In the genomic region with DNA sequence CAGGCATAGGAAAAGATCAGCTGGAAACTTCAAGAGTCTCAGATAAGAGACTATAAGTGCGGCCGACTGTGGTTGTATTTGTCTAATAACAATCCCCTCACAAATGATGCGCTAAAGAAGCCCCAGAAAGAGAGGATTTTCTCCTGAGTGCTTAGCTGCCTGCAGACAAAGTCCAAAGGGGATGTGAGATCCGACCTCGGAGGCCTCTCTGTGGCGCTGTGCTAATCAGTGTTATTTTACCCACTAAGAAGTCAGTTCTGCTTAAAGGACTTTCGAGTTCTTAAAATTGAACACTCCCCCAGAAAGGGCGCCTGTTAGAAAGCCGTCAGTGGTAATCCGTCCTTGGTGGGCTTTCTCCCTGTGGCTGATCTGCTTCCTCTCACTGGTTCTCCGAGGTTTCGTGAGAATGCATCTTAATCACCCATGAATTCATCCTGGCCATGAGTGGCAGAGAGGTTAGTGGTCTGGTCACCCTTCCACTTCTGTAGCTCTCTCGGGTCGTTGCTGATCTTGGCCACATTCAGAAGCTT, we compare ENCODE assay signal across 19 mouse cellular contexts.
DNase-seq lines count a peak whose midpoint lies in the region; ATAC-seq lines count a peak whose summit lies in the region.
"Had no signal": no experiment of that assay in that cellular context is flagged by ENCODE, and none has a peak within 500 bp of the region (broad histone marks: within the 10 kb centered on the region; RNA-seq: fewer than 3 reads in every experiment).

No protein-coding gene starts in this region.

- no peaks in the 10 kb centered on the region for H3K9me3 ChIP-seq in heart, embryonic 13.5 days
- H3K9me3 ChIP-seq in midbrain, embryonic 11.5 days (ENCODE audit: control insufficient read depth, low read length) = no peaks in the 10 kb centered on the region
- H3K9me3 ChIP-seq: hindbrain, embryonic 12.5 days; liver, embryonic 15.5 days; neural tube, embryonic 13.5 days had no signal

- H3K27ac ChIP-seq in heart, embryonic 13.5 days (replicated peaks) = no peak overlapping the region
- no peak overlapping the region for H3K27ac ChIP-seq in midbrain, embryonic 11.5 days (ENCODE audit: low read depth, low read length)
- H3K27ac ChIP-seq: hindbrain, embryonic 12.5 days; liver, embryonic 15.5 days; neural tube, embryonic 13.5 days had no signal

- ATAC-seq in heart, embryonic 13.5 days (ENCODE audit: extremely low read depth, insufficient number of reproducible peaks, low FRiP score, low TSS enrichment) = no peak
- ATAC-seq in midbrain, embryonic 11.5 days (ENCODE audit: low FRiP score) = peak; percentile 64
- ATAC-seq: lung, postnatal 0 days had no signal

- H3K36me3 ChIP-seq in heart, embryonic 13.5 days = no peaks in the 10 kb centered on the region
- H3K36me3 ChIP-seq in midbrain, embryonic 11.5 days (ENCODE audit: control insufficient read depth, insufficient read depth, low read length) = no peaks in the 10 kb centered on the region
- H3K36me3 ChIP-seq: liver, embryonic 15.5 days had no signal

- H3K9ac ChIP-seq in heart, embryonic 13.5 days = no peak overlapping the region
- 0 out of 2 replicates have a peak overlapping the region, but pooled peaks have one; percentile 1 for H3K9ac ChIP-seq in midbrain, embryonic 11.5 days (ENCODE audit: low read length)
- H3K9ac ChIP-seq: hindbrain, embryonic 12.5 days; liver, embryonic 15.5 days; neural tube, embryonic 13.5 days had no signal

- no peak for DNase-seq in heart, adult 11 months
- DNase-seq in embryo, embryonic 11 days = peak; percentile 17
- DNase-seq in midbrain, embryonic 11.5 days (ENCODE audit: low spot score, missing footprints) = peak; percentile 94
- DNase-seq in retina, postnatal 1 day = peak; percentile 27
- no peak for DNase-seq in urinary bladder, postnatal 36 days (ENCODE audit: low spot score in 2 of 2)
- no peak for DNase-seq in kidney, postnatal 36 days
- DNase-seq: cerebellum, adult 2 months; heart, postnatal 14 days; kidney, adult 18-20 months; kidney, postnatal 25 days; layer of hippocampus, adult 9-11 months; thymus, postnatal 25 days had no signal

- H3K4me1 ChIP-seq in heart, embryonic 13.5 days = peaks cover 26% of the 10 kb centered on the region
- peaks cover 12% of the 10 kb centered on the region for H3K4me1 ChIP-seq in midbrain, embryonic 11.5 days (ENCODE audit: control insufficient read depth, insufficient read depth, low read length)
- H3K4me1 ChIP-seq: hindbrain, embryonic 12.5 days; neural tube, embryonic 13.5 days had no signal

- peak overlapping the region; percentile 13; the same call in 1 of the 2 replicates for H3K4me2 ChIP-seq in heart, embryonic 13.5 days
- H3K4me2 ChIP-seq in midbrain, embryonic 11.5 days = peak overlapping the region; percentile 23
- H3K4me2 ChIP-seq: heart, embryonic 11.5 days; hindbrain, embryonic 12.5 days; liver, embryonic 15.5 days; neural tube, embryonic 13.5 days had no signal

- H3K4me3 ChIP-seq in heart, embryonic 13.5 days = no peak overlapping the region
- H3K4me3 ChIP-seq in midbrain, embryonic 11.5 days (ENCODE audit: low read depth, low read length) = no peak overlapping the region
- H3K4me3 ChIP-seq: hindbrain, embryonic 12.5 days; liver, embryonic 15.5 days; neural tube, embryonic 13.5 days had no signal

- 40% methylated on average over 14 of the region's 14 CpGs for WGBS in heart, embryonic 13.5 days
- WGBS in midbrain, embryonic 11.5 days = 13% methylated on average over 14 of the region's 14 CpGs

- H3K27me3 ChIP-seq in heart, embryonic 13.5 days (replicated peaks) = no peaks in the 10 kb centered on the region
- H3K27me3 ChIP-seq in midbrain, embryonic 11.5 days (ENCODE audit: control insufficient read depth, insufficient read depth, low read length) = peaks cover 10% of the 10 kb centered on the region
- H3K27me3 ChIP-seq: CH12.LX; hindbrain, embryonic 12.5 days; liver, embryonic 15.5 days; neural tube, embryonic 13.5 days had no signal

Comparison
In these comparisons a context has a peak if more than half of its experiments do, and no peak if none do; other contexts are left out.
1. DNase-seq: peak in embryo, embryonic 11 days (single experiment), midbrain, embryonic 11.5 days (single experiment) and retina, postnatal 1 day (single experiment); none in heart, adult 11 months (single experiment), urinary bladder, postnatal 36 days (0 of 2) and kidney, postnatal 36 days (0 of 2).